Comparison of ENCODE assay signal across 7 mouse cellular contexts in the genomic region with DNA sequence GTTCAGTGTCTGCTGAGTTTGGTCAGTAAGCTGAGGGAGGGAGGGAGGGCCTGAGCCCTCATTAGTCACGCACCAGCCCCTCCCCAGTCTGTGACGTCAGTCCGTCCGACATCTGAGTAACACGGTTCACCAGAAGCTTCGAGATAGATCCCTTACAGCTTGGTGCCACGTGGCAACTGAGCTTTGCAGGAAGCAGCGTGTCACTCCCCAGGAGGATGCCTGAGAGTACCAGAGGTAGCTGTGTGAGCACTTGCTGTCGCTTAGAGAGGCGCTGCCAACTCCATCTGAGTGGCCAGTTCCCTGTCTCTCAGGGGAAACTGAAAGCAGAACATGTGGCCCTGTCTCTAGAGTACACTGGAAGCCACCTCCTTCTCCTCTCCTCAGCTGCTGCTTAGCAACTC. TPM values are rescaled to one million over a fixed set of nuclear protein-coding genes. Genes with fewer than 3 reads are reported as not detected.
DNase-seq lines count a peak whose midpoint lies in the region; ATAC-seq lines count a peak whose summit lies in the region.

No protein-coding gene starts in this region.

- intact Hi-C loops in heart, postnatal 25 days (cut with DNase I), result no loop called here

- peak; percentile 37 to 44 for DNase-seq in urinary bladder, adult 18-20 months (ENCODE audit: low spot score in 2 of 2)
- no peak for DNase-seq in urinary bladder, adult 2 months (ENCODE audit: low spot score)
- peak; percentile 63 for DNase-seq in c-Kit-positive CD71-negative TER-119-negative erythroid progenitor cells, embryonic 14.5 days (ENCODE audit: low read depth)
- DNase-seq in heart, postnatal 25 days (ENCODE audit: low spot score), result peak; percentile 6
- no peak for DNase-seq in thymus, postnatal 0 days (ENCODE audit: low spot score)
- no peak for DNase-seq in layer of hippocampus, postnatal 10 days (ENCODE audit: low spot score in 2 of 2)

- peak; percentile 92 for ATAC-seq in megakaryocyte, adult 5-6 weeks (ENCODE audit: poor library complexity, severe bottlenecking)

RNA-seq across cellular contexts. Expression of a gene that starts 49.8 kb away (rescaled TPM):
- 35.3 and 38.0 TPM in 2 replicates for polyA plus RNA-seq in urinary bladder, adult 2 months (2012; rRNA removed)
- total RNA-seq in heart, postnatal 25 days (2021), result 10 to 100 TPM; 29.5 to 30.4 TPM
- 20.7 and 21.7 TPM in 2 replicates for total RNA-seq in megakaryocyte, adult 5-6 weeks (2015)
- total RNA-seq in megakaryocyte, adult 5-6 weeks (2017), result 54.8 and 79.3 TPM in 2 replicates
- 81.4 and 86.0 TPM in 2 replicates for polyA plus RNA-seq in thymus, postnatal 0 days (2015; fragmentation: Nextera tagmentation; extraction: Ambion mirVana)
- total RNA-seq in layer of hippocampus, postnatal 10 days (2021), result 10 to 100 TPM; 43.0 to 44.5 TPM

Comparison
In these comparisons a context has a peak if more than half of its experiments do, and no peak if none do; other contexts are left out.
1. DNase-seq: peak in urinary bladder, adult 18-20 months (2 of 2), c-Kit-positive CD71-negative TER-119-negative erythroid progenitor cells, embryonic 14.5 days (single experiment) and heart, postnatal 25 days (single experiment); none in urinary bladder, adult 2 months (single experiment), thymus, postnatal 0 days (single experiment) and layer of hippocampus, postnatal 10 days (0 of 2).